Mouse (Mus musculus): ENCODE data around the gene Mef2d. TPM values are rescaled to one million over a fixed set of nuclear protein-coding genes. Genes with fewer than 3 reads are reported as not detected.
A peak's percentile ranks its signal among the peaks of the same experiment; 100 is the strongest.
"Not testable (repeated sequence)": the region's sequence is repeated elsewhere in the genome, so short reads cannot be mapped to it uniquely, and the experiment has no call there.

Mef2d gene
- polyA plus RNA-seq, 1 experiment = 41.5 TPM

GRCm38 (mm10) chr3:88173375-88173774 lies 31.2 kb downstream of the Mef2d start:
- H3K9me3 ChIP-seq (replicated peaks; ENCODE audit: control insufficient read depth, insufficient read depth, low read length, poor library complexity, severe bottlenecking) = no peaks in the 10 kb centered on the region
- H3K9ac ChIP-seq (ENCODE audit: low read depth, poor library complexity, severe bottlenecking) = no peak overlapping the region
- H3K27me3 ChIP-seq (ENCODE audit: control insufficient read depth, insufficient read depth, low read length, poor library complexity, severe bottlenecking) = no peaks in the 10 kb centered on the region
- no peak overlapping the region for H3K4me3 ChIP-seq (ENCODE audit: low read depth, low read length)
- TF ChIP-seq CTCF (IDR thresholded peaks at IDR 0.05; ENCODE audit: low read depth, low read length) = peak; percentile 89
- TF ChIP-seq EP300 (IDR thresholded peaks at IDR 0.05; ENCODE audit: insufficient read depth, low read depth, low read length) = no peak
- H3K36me3 ChIP-seq (ENCODE audit: control insufficient read depth, insufficient read depth, low read length, poor library complexity, severe bottlenecking) = peaks cover 2% of the 10 kb centered on the region; the same call in 1 of the 2 replicates
- no peak overlapping the region for H3K27ac ChIP-seq (ENCODE audit: insufficient read depth, low read length)
- H3K4me1 ChIP-seq (ENCODE audit: control insufficient read depth, insufficient read depth, low read length) = peaks cover 15% of the 10 kb centered on the region

- H3K9me3 ChIP-seq (replicated peaks; ENCODE audit: control insufficient read depth, insufficient read depth, low read length, poor library complexity, severe bottlenecking) = no peaks in the 10 kb centered on the region
- TF ChIP-seq POLR2A (IDR thresholded peaks at IDR 0.05; ENCODE audit: insufficient read depth, low read length) = no peak
- no peak for TF ChIP-seq CTCF (IDR thresholded peaks at IDR 0.05; ENCODE audit: low read depth, low read length)
- H3K36me3 ChIP-seq (ENCODE audit: control insufficient read depth, insufficient read depth, low read length, poor library complexity, severe bottlenecking) = peaks cover 2% of the 10 kb centered on the region; the same call in 1 of the 2 replicates
These were observed 32.7 kb downstream of the Mef2d start for GRCm38 (mm10) chr3:88174894-88175293.

GRCm38 (mm10) chr3:88177106-88177505 lies 34.9 kb downstream of the Mef2d start:
- H3K9me3 ChIP-seq (replicated peaks; ENCODE audit: control insufficient read depth, insufficient read depth, low read length, poor library complexity, severe bottlenecking) = no peaks in the 10 kb centered on the region
- peak overlapping the region; percentile 74 for H3K27ac ChIP-seq (ENCODE audit: insufficient read depth, low read length)
- H3K9ac ChIP-seq (ENCODE audit: low read depth, poor library complexity, severe bottlenecking) = peak overlapping the region; percentile 52
- H3K4me1 ChIP-seq (ENCODE audit: control insufficient read depth, insufficient read depth, low read length) = peaks cover 7% of the 10 kb centered on the region
- peak overlapping the region; percentile 81 for H3K4me3 ChIP-seq (ENCODE audit: low read depth, low read length)
- TF ChIP-seq EP300 (IDR thresholded peaks at IDR 0.05; ENCODE audit: insufficient read depth, low read depth, low read length) = no peak
- no peak for TF ChIP-seq CTCF (IDR thresholded peaks at IDR 0.05; ENCODE audit: low read depth, low read length)
- no peak for TF ChIP-seq POLR2A (IDR thresholded peaks at IDR 0.05; ENCODE audit: insufficient read depth, low read length)
- peaks cover 2% of the 10 kb centered on the region; the same call in 1 of the 2 replicates for H3K36me3 ChIP-seq (ENCODE audit: control insufficient read depth, insufficient read depth, low read length, poor library complexity, severe bottlenecking)
- H3K27me3 ChIP-seq (ENCODE audit: control insufficient read depth, insufficient read depth, low read length, poor library complexity, severe bottlenecking) = no peaks in the 10 kb centered on the region

More at GRCm38 (mm10) chr3:88174894-88175293, 32.7 kb downstream of the Mef2d start:
- no peaks in the 10 kb centered on the region for H3K27me3 ChIP-seq (ENCODE audit: control insufficient read depth, insufficient read depth, low read length, poor library complexity, severe bottlenecking)
- H3K4me3 ChIP-seq (ENCODE audit: low read depth, low read length) = no peak overlapping the region
- H3K4me1 ChIP-seq (ENCODE audit: control insufficient read depth, insufficient read depth, low read length) = peaks cover 11% of the 10 kb centered on the region
- H3K27ac ChIP-seq (ENCODE audit: insufficient read depth, low read length) = no peak overlapping the region
- H3K9ac ChIP-seq (ENCODE audit: low read depth, poor library complexity, severe bottlenecking) = no peak overlapping the region

GRCm38 (mm10) chr3:88177562-88178345 lies 35.6 kb downstream of the Mef2d start:
- Histone ChIP-seq H3K27ac (ENCODE audit: insufficient read depth, low read length) (peak overlapping the region; percentile 81), H3K9ac (ENCODE audit: low read depth, poor library complexity, severe bottlenecking) (peak overlapping the region; percentile 52), H3K27me3 (ENCODE audit: control insufficient read depth, insufficient read depth, low read length, poor library complexity, severe bottlenecking) (no peaks in the 10 kb centered on the region), H3K9me3 (replicated peaks; ENCODE audit: control insufficient read depth, insufficient read depth, low read length, poor library complexity, severe bottlenecking) (no peaks in the 10 kb centered on the region), H3K36me3 (ENCODE audit: control insufficient read depth, insufficient read depth, low read length, poor library complexity, severe bottlenecking) (peaks cover 2% of the 10 kb centered on the region; the same call in 1 of the 2 replicates), H3K4me3 (ENCODE audit: low read depth, low read length) (peak overlapping the region; percentile 81), H3K4me1 (ENCODE audit: control insufficient read depth, insufficient read depth, low read length) (peaks cover 3% of the 10 kb centered on the region)
- TF ChIP-seq POLR2A (IDR thresholded peaks at IDR 0.05; ENCODE audit: insufficient read depth, low read length) (peak; percentile 16), EP300 (IDR thresholded peaks at IDR 0.05; ENCODE audit: insufficient read depth, low read depth, low read length) (peak; percentile 86), CTCF (IDR thresholded peaks at IDR 0.05; ENCODE audit: low read depth, low read length) (no peak)

GRCm38 (mm10) chr3:88178346-88178733 lies 36.2 kb downstream of the Mef2d start:
- H3K27ac ChIP-seq (ENCODE audit: insufficient read depth, low read length) = peak overlapping the region; percentile 36
- H3K9me3 ChIP-seq (replicated peaks; ENCODE audit: control insufficient read depth, insufficient read depth, low read length, poor library complexity, severe bottlenecking); H3K36me3 ChIP-seq (ENCODE audit: control insufficient read depth, insufficient read depth, low read length, poor library complexity, severe bottlenecking); H3K4me1 ChIP-seq (ENCODE audit: control insufficient read depth, insufficient read depth, low read length); H3K27me3 ChIP-seq (ENCODE audit: control insufficient read depth, insufficient read depth, low read length, poor library complexity, severe bottlenecking): not testable (repeated sequence)
- peak overlapping the region; percentile 25; the same call in 1 of the 2 replicates for H3K9ac ChIP-seq (ENCODE audit: low read depth, poor library complexity, severe bottlenecking)
- H3K4me3 ChIP-seq (ENCODE audit: low read depth, low read length) = peak overlapping the region; percentile 71

- Histone ChIP-seq H3K27ac (ENCODE audit: insufficient read depth, low read length) (no peak overlapping the region), H3K9ac (ENCODE audit: low read depth, poor library complexity, severe bottlenecking) (0 out of 2 replicates have a peak overlapping the region, but pooled peaks have one; percentile 25), H3K4me3 (ENCODE audit: low read depth, low read length) (no peak overlapping the region), H3K4me1 (ENCODE audit: control insufficient read depth, insufficient read depth, low read length) (no peaks in the 10 kb centered on the region), H3K27me3 (ENCODE audit: control insufficient read depth, insufficient read depth, low read length, poor library complexity, severe bottlenecking) (no peaks in the 10 kb centered on the region), H3K36me3 (ENCODE audit: control insufficient read depth, insufficient read depth, low read length, poor library complexity, severe bottlenecking) (no peaks in the 10 kb centered on the region; the same call in 1 of the 2 replicates), H3K9me3 (replicated peaks; ENCODE audit: control insufficient read depth, insufficient read depth, low read length, poor library complexity, severe bottlenecking) (no peaks in the 10 kb centered on the region)
- TF ChIP-seq POLR2A (IDR thresholded peaks at IDR 0.05; ENCODE audit: insufficient read depth, low read length) = no peak
- TF ChIP-seq EP300 (IDR thresholded peaks at IDR 0.05; ENCODE audit: insufficient read depth, low read depth, low read length) = no peak
- TF ChIP-seq CTCF (IDR thresholded peaks at IDR 0.05; ENCODE audit: low read depth, low read length) = no peak
These were observed 36.8 kb downstream of the Mef2d start for GRCm38 (mm10) chr3:88178986-88179385.

All from ES-Bruce4 (cell line).